Mouse (Mus musculus) thymus, adult 18-20 months (tissue): ENCODE measurements around the gene Sh2d2a.
"Not testable (repeated sequence)": the region's sequence is repeated elsewhere in the genome, so short reads cannot be mapped to it uniquely, and the experiment has no call there.

Source experiments
- DNase-seq, 2 experiments: peaks; one replicate each; pipeline ENCODE4 v3.0.0; 2022; ENCODE audit warnings: mixed read lengths in 2 of 2

Gene Sh2d2a

DNA sequence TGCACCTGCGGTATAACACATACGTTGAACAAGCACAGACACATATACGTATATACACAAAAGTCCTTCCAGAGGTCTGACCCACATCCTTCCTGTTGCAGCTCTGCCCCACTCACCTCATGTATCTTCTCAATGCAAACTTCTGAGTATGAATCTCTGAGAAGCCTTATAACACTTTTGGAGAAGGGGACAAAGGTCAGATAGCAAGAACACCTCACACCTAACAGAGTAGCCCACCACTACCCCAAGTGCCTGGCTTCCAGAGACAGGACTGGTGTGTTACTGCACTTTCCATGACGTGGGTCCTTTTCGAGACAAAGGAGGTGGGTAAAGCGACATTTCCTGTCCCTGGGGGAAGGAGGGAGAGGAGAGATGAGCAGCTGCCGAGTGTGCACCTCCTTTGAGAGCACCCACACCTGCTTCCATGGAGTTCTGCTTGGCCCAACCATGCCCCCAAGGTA is at the start of gene Sh2d2a:
Gene Sh2d2a (plus strand): TSS at position 106 of the 461 bp plus-strand sequence.
- peak; percentile 71 to 87 for DNase-seq

DNA sequence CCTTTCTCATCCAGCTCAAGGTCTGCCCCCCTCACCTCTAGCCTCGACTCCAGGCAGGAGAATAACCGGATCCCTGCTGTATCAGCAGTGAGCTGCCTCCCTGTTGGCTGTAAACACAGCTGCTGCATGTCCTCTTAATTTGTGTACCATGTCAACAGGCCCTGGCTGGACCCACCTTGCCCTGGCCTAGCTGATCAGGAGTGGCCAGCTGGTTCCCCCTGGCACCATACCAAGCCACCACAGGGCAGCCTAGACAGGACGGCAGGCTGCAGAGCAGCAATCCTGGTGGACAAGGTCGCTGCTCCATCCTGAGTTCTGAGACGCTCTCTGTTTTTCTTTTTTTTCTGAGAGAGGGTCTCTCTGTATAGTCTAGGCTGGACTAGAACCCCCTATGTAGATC is 44.9 kb upstream of the Sh2d2a start:
- no peak for DNase-seq

DNA sequence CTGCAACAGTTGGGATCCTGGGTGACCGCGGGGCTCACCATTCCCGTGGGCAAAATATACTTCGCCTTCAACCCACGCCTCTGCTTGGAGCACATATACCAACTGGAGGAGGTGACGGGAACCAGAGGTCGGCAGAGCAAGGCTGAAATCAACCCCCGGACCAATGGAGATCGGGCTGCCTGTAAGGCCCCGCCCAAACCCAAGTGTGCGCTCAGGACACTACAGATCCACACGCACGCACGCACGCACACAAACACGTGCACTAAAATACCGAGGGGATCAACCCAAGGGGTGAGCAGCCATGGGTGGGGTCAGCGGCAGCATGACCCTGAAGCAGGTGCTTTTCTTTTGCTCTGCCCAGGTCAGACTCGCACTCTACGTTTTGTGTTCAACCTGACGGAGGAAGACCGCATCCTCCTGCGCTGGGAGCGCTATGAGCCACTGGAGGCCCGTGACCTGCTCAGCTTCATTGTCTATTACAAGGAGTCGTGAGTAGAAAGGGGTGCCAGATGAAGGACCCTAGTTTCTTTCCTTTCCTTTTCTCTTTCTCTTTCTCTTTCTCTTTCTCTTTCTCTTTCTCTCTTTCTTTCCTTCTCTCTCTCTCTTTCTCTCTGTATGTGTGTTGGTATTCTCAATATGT is 42.4 kb upstream of the Sh2d2a start:
- no peak for DNase-seq

DNA sequence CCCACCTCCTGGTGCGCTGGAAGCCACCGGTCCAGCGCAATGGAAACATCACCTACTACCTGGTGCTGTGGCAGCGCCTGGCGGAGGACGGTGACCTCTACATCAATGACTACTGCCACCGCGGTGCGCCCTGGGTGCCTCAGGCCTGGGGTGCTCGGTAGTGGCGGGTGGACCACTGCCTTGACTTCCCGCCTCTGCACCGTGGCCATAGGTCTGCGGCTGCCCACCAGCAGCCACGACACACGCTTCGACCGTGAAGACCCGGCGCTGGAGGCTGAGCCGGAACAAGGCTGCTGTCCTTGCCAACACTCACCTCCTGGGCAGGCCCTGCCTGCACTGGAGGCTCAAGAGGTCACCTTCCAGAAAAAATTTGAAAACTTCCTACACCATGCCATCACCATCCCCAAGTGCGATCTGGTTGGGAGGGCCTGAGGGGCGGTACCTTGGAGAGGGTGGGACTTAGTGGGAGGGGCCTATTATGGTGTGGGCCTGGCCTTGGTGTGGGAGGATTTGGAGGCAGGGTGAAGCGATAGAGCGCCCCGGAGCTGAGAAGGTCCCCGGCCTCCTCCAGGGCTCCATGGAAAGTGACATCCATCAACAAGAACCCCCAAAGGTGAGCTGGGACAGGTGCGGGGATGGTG is 37.1 kb upstream of the Sh2d2a start:
- DNase-seq, result no peak

DNA sequence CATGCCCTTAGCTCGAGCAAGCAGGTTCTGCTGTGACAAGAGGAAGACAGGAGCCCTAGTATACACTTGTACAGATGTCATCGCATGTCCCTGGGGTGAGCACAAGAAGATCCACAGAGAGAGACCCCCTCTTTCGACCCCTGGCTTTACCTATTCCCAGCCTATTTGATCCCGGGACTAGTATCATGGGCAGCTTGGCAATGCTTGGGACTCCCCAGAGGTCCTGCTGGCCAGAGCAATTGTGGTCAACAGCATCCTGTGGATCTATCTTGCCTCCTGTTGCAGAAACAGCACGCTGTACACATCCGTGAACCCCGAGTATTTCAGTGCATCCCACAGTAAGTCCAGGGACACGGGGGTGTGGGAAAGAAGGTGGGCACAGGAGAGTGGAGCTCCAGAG is 35.3 kb upstream of the Sh2d2a start:
- no peak for DNase-seq

DNA sequence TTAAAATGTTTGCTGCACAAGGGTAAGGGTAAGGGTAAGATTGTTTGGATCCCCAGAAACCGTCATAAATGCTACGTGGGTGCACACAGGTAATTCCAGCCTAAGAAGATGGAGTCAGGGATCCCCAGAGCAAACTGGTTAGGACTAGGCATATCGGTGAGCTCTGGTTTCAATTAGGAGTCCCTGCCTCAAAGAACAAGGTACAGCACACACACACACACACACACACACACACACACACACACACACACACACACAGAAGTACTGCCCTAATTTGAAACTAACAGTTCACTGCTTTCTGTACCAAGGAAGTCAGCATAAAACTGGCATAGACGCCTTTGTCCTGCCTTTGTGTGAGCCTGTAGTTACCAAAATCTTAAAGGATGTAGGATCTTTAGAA is 34.1 kb upstream of the Sh2d2a start:
- DNase-seq, result no peak

DNA sequence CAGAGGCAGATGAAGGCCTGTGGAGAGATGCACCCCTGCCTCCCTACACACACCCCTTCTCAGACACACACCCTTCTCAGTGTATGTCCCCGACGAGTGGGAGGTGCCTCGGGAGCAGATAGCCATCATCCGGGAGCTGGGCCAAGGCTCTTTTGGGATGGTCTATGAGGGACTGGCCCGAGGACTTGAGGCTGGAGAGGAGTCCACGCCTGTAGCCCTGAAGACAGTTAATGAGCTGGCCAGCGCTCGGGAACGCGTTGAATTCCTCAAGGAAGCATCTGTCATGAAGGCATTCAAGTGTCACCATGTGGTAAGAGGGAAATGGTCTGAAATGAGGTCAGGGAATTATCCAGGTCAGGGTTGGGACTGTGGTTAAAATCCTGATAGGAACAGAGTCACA is 33.7 kb upstream of the Sh2d2a start:
- no peak for DNase-seq

DNA sequence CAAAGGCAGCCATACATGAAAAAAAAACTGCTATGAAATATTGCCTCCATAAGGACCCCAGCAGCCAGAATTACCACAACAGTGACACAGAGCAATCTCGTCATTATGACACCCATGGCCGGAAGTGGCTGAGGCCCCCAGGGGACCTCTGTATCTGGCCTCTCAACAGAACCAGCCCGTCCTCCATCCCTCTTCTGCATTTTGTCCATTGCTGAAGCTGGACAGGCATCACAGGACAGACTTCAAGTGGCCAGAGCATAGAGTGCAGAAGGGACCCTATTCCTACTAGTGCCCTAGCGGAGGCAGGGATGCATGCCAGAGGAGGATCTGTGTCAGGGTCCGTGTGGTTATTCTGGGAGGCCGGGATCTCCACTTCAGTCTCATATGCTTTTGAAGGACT is 30.4 kb upstream of the Sh2d2a start:
- no peak for DNase-seq

DNA sequence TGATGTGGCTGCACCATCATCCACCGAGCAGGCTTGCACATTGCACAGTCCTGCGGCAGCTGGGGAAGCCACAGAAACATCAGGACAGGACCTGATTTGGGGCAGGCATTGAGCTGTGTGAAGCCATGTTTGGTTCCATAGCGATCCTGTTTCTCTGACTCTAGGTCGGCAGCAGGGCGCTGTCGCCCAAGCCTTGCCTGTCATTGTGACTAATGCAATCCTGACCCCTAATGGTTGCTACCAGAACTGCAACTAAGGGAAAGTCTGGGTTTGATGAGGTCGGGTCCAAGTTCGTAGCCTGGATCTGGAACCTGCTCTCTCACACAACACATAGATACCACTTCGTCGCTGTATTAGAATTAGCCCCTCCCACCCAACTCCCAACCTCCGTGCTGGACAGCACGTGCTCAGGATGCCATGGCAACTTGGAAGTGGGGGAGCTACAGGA is 29.9 kb upstream of the Sh2d2a start:
- peak in 1 of 2 experiments; percentile 22 for DNase-seq

DNA sequence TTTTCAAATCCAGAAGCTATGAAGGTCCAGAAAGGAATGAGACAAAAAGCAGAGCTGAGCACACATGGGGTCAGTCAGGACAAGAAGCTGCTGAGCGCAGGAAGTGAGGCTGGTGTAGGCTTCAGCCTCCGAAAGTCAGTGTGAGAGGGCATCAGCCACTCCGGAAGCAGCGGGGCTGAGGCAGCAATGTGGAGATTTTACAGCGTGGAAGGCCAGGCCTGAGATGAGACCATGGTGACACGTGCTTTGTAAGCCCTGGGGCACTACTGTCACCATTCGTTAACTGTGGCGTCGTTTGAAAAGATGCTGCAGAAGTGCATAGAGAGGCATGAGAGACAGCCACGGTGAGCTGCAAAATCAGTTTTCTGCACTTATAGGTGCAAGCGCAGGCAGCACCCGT is 28.3 kb upstream of the Sh2d2a start:
- no peak for DNase-seq

DNA sequence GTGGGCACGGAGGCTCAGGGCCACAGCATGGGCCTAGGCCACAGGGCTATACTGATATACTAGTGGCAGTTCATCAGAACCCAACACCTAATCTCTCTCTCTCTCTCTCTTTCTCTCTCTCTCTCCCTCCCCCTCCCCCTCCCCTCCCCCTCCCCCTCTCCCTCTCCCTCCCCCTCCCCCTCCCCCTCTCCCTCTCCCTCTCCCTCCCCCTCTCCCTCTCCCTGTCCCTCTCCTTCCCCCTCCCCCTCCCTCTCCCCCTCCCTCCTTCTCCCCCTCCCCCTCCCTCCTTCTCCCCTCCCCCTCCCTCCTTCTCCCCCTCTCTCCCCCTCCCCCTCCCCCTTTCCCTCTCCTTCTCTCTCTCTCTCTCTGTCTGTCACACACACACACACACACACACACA is 22.3 kb upstream of the Sh2d2a start, which contains the start of gene Pear1:
Gene Pear1 (minus strand): TSS at position 101 of the 400 bp plus-strand sequence.
- DNase-seq, result not testable (repeated sequence)

DNA sequence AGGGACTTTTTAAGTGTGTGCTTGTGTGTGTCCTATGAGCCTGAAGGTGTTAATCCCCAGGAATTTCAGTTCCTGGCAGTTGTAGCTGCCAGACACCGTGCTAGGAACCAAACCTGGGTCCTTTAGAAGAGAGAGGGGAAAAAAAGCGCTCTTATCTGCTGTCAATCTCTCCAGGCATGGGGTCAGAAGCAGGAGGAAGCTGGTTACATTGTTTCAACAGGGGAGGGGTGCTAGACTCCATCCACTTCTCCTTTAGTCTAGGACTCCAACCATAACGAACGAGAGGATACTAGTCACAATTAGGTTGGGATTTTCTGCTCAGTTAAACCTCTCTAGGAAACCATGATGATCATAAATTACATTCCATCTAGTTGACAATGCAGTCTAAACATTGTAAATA is 18.1 kb upstream of the Sh2d2a start:
- no peak for DNase-seq

DNA sequence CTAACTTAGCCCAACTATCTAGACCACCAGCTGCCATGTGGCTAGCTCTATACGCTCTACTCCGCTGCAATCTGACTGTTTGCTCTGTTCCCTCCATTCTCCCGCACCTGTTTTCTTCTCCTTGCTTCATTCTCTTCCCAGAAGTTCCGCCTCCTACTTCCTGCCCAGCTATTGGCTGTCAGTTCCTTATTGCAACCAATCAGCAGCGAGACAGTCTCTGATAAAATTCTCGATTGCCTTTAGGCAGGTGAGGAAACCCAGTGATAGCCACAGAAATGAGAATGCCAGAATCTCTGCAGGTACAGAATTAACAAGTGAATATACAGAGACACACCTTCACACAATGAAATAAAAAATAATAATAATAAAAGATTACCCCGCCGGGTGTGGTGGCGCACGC is 17.5 kb upstream of the Sh2d2a start:
- DNase-seq, result no peak

DNA sequence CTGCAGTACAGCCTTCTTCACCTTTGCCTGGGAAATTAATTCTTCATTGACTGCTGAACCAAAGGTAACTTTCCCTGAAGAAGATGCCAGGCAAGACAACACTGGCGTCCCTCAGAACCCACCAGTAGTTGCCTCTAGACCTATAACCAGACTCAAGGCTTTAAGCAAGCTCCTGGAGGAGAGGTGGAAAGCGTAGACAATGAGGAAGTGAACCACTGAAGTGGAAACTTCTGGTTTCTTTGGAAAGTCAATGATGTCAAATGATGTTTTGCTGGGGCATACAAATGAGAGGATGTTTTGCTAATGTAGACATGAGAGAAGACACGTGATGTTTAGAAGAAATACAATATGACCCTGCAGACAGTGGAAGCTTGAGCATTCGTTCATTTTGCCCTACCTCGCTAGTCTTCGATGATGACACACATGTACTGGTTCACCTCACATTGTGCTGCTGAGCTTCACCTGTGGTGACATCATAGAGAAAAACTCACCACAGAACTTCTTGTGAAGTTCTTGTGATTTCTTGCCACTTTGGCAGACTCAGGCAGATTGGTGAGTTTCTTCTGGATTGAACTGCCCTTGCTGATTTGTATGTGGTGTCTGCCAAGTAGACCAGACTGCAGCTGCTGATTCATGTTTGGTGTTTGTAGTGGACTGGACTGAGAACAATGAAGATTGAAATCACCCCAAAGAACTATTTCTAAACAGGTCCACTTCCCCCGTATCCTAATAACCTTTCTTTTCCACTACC is 14.3 kb upstream of the Sh2d2a start:
- no peak for DNase-seq

DNA sequence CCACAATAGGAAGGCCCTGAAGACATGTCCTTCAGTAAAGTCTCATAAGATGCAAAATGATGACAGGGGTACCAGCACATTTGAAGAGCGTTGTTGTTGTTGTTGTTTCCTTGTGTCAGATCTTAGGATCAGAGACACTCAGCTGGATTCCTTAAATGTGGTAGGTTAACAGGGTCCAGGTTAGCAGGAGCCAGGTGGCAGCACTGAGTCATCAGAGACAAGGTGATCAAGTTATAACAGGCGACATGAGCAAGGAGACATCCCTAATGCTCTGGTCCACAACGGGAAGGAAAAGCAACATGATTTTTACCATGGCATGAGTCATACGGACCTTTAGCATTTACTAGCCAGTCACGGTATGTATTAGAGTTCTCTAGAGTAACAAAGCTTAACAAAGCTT is 13.1 kb upstream of the Sh2d2a start:
- DNase-seq, result no peak

DNA sequence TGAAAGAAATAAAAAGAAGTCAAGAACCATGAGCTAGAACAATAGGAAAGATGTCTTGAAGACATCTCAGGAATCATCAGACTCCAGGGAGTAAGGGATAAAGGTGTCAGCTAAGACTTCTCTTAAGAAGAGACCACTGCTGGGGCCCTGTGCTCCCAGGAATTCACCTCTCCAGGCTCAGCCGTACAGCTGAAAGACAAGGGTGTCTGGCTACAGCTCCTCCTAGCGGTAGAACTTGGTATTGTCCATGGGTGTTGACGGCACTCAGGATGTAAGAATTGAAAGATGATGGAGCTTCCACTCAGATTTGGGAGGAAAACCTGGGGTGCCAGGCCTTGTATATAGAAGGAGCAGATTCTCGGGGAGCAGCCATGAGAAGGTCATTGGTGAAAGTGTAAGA is 7.9 kb upstream of the Sh2d2a start:
- DNase-seq, result peak; percentile 26 to 58

DNA sequence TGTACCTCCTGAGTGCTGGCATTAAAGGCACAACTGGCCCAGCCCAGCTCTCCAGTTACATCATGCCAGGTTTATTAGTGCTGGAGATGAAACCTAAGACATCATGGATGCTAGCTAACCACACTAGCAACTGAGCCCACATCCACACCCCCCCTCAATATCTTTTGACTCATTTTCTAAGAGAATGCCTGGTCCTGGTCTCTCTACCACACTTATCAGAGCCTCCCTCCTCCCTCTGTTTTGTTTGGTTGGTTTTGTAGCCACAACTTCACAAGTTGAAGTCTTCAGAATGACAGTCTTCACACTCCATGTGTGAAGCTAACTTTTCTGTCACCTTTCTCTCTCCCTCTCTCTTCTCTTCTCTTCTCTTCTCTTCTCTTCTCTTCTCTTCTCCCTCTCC is 5.7 kb upstream of the Sh2d2a start:
- no peak for DNase-seq

DNA sequence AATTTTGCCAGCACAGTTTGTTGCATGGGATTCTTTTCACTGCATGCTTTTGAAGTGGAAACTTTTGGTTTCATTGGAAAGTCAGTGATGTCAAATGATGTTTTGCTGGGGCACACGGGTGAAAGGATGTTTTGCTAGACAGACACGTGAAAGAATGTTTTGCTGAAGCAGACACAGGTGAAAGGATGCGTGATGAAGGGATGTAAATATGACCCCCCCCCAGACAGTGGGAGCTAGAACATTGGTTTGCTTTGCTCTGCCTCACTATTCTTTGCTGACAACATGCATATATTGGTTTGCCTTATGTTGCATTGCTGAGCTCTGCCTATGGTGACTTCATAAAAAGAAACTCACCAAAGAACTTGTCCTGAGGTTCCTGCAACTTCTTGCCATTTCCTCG is 1.6 kb upstream of the Sh2d2a start:
- DNase-seq, result no peak

DNA sequence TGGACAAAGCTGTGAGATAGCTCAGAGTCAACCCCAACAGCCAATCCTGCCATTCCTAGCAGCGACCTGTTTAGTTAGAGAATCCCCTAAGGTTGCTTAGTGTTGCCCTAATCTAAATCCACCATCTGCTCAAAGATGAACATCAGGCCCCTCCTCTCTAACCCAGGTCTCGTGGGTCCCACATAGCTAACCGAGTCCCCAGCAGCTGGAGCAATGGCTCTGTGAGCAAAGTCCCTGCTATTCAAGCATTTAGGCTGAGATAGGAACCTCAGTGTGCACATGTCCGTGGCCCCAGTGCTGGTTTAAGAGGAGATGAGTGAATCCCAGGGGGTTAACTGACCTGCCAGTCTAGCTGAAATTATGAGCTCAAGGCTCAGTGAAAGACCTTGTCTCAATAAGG is 369 bp upstream of the Sh2d2a start:
- DNase-seq, result peak; percentile 21 to 33

DNA sequence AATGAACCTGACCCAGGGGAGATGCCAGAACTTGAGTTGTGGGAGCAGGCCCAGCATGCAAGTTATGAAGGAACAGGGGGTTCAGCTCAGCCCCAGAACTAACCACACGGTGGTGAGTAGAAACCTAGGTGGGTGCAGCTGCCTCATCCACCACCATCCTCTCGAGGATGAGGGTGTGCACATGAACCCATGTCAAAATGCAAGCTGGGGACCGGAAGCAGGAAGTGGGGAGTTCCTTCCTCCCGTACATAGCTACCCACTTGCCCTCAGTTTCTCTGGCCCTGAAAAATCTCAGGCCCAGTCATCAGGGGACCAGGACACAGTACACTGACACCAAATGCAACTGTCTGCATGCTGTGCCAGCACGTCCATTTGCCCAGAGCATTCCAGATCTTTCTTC is 1.1 kb downstream of the Sh2d2a start:
- peak; percentile 66 to 82 for DNase-seq

DNA sequence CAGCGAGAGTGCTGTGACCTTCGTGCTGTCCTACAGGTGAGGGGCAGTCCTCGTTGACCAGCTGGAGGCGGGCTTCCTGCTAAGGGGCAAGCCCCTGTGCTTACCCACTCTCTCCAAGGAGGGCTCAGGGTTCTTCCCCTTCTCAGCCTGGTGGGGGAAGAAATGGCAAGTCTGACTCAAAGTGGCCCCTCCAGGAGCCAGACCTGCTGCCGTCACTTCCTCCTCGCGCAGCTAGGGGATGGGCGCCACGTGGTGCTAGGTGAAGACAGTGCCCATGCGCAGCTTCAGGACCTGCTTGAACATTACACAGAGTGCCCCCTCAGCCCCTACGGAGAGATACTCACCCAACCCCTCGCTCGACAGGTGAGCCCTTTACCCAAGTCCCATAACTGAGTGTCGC is 2.6 kb downstream of the Sh2d2a start:
- DNase-seq, result no peak

DNA sequence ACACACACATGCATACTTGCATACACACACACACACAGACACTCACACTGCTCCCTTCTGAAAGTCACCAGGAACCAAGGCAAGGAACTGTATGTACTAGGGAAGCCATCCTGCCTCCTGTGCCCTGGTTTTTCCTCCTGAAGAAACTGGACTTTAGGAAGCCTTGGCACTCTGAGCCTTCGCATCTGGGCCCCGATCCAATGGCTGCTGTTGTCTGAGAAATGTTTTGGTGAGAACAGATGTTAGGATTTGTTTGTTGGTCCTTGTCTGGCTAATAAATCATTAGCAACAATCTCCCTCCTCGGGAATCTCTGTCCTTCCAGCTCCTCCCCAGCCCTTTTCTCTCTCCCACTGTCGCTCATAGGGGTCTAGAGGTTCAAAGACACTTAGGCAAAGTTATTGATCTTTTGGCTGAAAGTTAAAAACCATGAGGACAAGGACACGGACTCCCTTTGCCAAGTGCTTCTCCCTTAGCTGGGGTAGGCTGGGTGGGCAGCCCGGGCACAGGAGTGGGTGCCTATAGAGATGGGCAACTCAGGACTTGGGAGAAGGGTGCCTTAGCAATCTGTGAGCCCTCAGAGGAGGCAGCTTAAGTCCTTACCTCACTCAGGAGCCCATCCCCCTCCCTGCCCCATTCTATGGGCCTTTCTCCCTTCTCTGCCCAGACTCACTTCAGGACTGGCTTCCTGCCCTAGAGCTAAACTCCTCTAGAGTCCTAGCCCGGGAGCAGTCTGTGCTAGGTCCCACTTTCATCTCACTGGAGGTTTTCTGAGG is 8.4 kb downstream of the Sh2d2a start:
- DNase-seq, result no peak

DNA sequence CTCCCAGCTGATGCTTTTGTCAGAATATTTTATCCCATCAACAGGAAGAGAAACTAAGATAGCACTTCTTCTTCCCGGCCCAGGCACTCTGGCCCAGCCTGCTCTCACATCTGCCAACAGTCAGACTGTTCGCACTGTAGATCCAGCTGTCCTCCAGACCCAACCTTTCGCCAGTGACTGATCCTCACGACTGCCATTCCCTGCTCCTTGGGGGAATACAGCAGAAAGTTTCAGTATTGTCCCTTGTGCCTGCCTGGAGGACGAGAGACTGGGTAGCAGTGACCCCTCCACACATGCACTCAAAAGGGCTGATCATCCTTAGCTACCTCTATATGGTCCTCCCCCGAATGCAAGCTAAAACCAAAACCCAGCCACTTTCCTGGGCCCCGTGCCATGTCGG is 9.4 kb downstream of the Sh2d2a start:
- no peak for DNase-seq
